Mouse (Mus musculus) kidney, adult 2 months (tissue): ENCODE results near the gene Zbtb9.

Source experiments
- CTCF ChIP-seq: fragments of 200-500 bp; conservative IDR thresholded peaks from 2 replicates; pipeline ENCODE4 v1.5.1; 2011; ENCODE audit warnings: low read depth, mild to moderate bottlenecking, control low read depth, low read length, moderate library complexity, mixed read lengths; ENCODE audit not compliant: insufficient read depth, insufficient read length
- POLR2A ChIP-seq: fragments of 200-500 bp; IDR thresholded peaks from one replicate; pipeline ENCODE4 v1.6.1; 2011; ENCODE audit warnings: low read depth, low read length, control low read depth

DNA sequence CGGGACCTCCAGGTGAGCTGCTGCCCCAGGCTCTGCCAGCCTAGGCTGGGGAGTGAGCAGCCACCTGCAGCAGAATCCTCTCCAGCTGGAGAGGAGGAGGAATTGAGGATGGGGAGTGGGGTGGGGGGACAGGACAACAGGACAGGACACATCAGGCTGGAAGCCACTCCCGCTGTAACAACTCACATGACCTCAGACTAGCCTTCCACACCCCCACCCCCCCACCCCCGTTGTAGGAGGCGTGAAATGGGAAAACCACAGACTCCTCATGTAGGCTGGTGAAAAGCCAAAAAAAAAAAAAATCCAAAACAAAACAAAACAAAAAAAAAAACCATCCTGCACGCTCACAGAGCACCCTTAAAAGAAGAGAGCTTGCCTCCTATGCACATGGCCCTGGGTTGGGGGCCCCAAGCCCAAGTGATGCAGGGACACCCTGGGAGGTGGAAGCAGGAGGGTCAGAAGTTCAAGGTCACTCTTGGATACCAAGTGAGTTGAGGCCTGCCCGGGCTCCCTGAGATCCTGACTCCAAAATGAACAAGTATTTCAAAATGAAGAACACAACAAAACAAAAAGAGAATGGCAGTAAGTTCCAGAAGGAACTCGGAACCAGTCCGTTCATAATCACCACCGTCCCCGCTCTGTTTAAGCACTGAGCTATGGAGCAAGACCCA lies 66.6 kb downstream of the Zbtb9 start:
- TF ChIP-seq CTCF = no peak
- TF ChIP-seq POLR2A = no peak
